Mouse (Mus musculus): ENCODE data around the gene Arhgap9.

- TF ChIP-seq POLR2A (IDR thresholded peaks at IDR 0.05; ENCODE audit: control insufficient read depth, extremely low read depth, insufficient read depth, low read length, poor library complexity) (no peak), CTCF (IDR thresholded peaks at IDR 0.05; ENCODE audit: borderline replicate concordance, control insufficient read depth, extremely low read depth, insufficient read depth, low read length, poor library complexity) (no peak)
Measured at GRCm38 (mm10) chr10:127297015-127297871, 24.5 kb upstream of the Arhgap9 start.
